Mouse (Mus musculus): ENCODE data around the gene Tbc1d14. TPM values are rescaled to one million over a fixed set of nuclear protein-coding genes. Genes with fewer than 3 reads are reported as not detected.

The Tbc1d14 gene
- polyA plus RNA-seq, 1 experiment from 2014 or later, result 81.0 TPM

Other genes with a start within 250 kb of the Tbc1d14 start
- gene Sorcs2, start 195.1 kb downstream of the Tbc1d14 start, polyA plus RNA-seq (2014; fragmentation: Nextera tagmentation; extraction: Ambion mirVana), result 14.5 and 15.1 TPM in 2 replicates
- gene Grpel1, start 128.3 kb downstream of the Tbc1d14 start, polyA plus RNA-seq (2014; fragmentation: Nextera tagmentation; extraction: Ambion mirVana), result 45.4 and 46.6 TPM in 2 replicates
- gene Tada2b, start 109.0 kb downstream of the Tbc1d14 start, polyA plus RNA-seq (2014; fragmentation: Nextera tagmentation; extraction: Ambion mirVana), result 7.0 and 7.1 TPM in 2 replicates
- gene Ccdc96, start 108.7 kb downstream of the Tbc1d14 start, polyA plus RNA-seq (2014; fragmentation: Nextera tagmentation; extraction: Ambion mirVana), result 3.0 and 3.1 TPM in 2 replicates
- gene D5Ertd579e, start 102.7 kb upstream of the Tbc1d14 start, polyA plus RNA-seq (2014; fragmentation: Nextera tagmentation; extraction: Ambion mirVana), result 38.8 and 53.7 TPM in 2 replicates
- gene Bloc1s4, start 155.4 kb upstream of the Tbc1d14 start, polyA plus RNA-seq (2014; fragmentation: Nextera tagmentation; extraction: Ambion mirVana), result 28.6 and 28.8 TPM in 2 replicates
- gene Mrfap1, start 203.5 kb upstream of the Tbc1d14 start, polyA plus RNA-seq (2014; fragmentation: Nextera tagmentation; extraction: Ambion mirVana), result 355 and 360 TPM in 2 replicates
- 7.8 and 10.3 TPM in 2 replicates for gene Man2b2, start 237.4 kb upstream of the Tbc1d14 start, polyA plus RNA-seq (2014; fragmentation: Nextera tagmentation; extraction: Ambion mirVana)

Data from midbrain, embryonic 14.5 days (tissue).